Mouse (Mus musculus): ENCODE measurements around the gene Abcd1.

Abcd1 gene

GRCm38 (mm10) chrX:73744774-73745481, 28.5 kb downstream of the Abcd1 start:
- no peak for DNase-seq

- DNase-seq: no peak
Observed at GRCm38 (mm10) chrX:73748977-73749376, 32.6 kb downstream of the Abcd1 start.

- peak in 1 of 2 experiments; percentile 6 for DNase-seq
Observed at GRCm38 (mm10) chrX:73756334-73757140, 40.1 kb downstream of the Abcd1 start, which contains the start of gene Plxnb3. TSS of gene Plxnb3 (plus strand) at chrX:73757090.

GRCm38 (mm10) chrX:73758611-73759290, 42.4 kb downstream of the Abcd1 start:
- DNase-seq: peak; percentile 72 to 80

- DNase-seq: peak; percentile 16 to 51
Observed at GRCm38 (mm10) chrX:73765311-73765710, 48.9 kb downstream of the Abcd1 start.

GRCm38 (mm10) chrX:73767267-73767666, 50.9 kb downstream of the Abcd1 start:
- DNase-seq: no peak

- DNase-seq: no peak
Observed at GRCm38 (mm10) chrX:73774168-73774760, 57.9 kb downstream of the Abcd1 start, which contains the start of gene Srpk3. TSS of gene Srpk3 (plus strand) at chrX:73774405.

GRCm38 (mm10) chrX:73774802-73775483, 58.5 kb downstream of the Abcd1 start:
- DNase-seq: no peak

- no peak for DNase-seq
Observed at GRCm38 (mm10) chrX:73782227-73782626, 65.8 kb downstream of the Abcd1 start.

GRCm38 (mm10) chrX:73785666-73786065, 69.3 kb downstream of the Abcd1 start:
- DNase-seq: no peak

- peak; percentile 92 for DNase-seq
Observed at GRCm38 (mm10) chrX:73786364-73787224, 70.2 kb downstream of the Abcd1 start, which contains the start of the genes Idh3g and Ssr4. TSS of gene Idh3g (minus strand) at chrX:73786897. TSS of gene Ssr4 (plus strand) at chrX:73787028.

GRCm38 (mm10) chrX:73787225-73787558, 70.8 kb downstream of the Abcd1 start:
- DNase-seq: no peak
